Comparison of ENCODE assay signal across 8 mouse cellular contexts in genomic region chr2:29817426-29818232, GRCm38 (mm10). TPM values are rescaled to one million over a fixed set of nuclear protein-coding genes. Genes with fewer than 3 reads are reported as not detected.
DNase-seq lines count a peak whose midpoint lies in the region; ATAC-seq and TF ChIP-seq lines count a peak whose summit lies in the region.

No protein-coding gene starts in this region.

- peak; percentile 83 for DNase-seq in MEL (ENCODE audit: low read depth, low spot score)
- peak; percentile 87 to 90 for DNase-seq in cerebellum, adult 18-20 months
- peak; percentile 85 to 89 for DNase-seq in heart, postnatal 36 days
- DNase-seq in layer of hippocampus, adult 2 months (ENCODE audit: low spot score in 2 of 2), result peak; percentile 87 to 88
- DNase-seq in ovary, postnatal 14 days (ENCODE audit: low spot score), result peak; percentile 81
- peak; percentile 51 to 81 for DNase-seq in thymus, postnatal 10 days (ENCODE audit: low spot score in 2 of 2)

- H3K27me3 ChIP-seq in MEL (ENCODE audit: control insufficient read depth in 1 of 2, insufficient read depth in 2 of 2, low read length in 2 of 2), result no peaks in the 10 kb centered on the region
- H3K27me3 ChIP-seq in forebrain, embryonic 16.5 days (replicated peaks; ENCODE audit: control insufficient read depth, insufficient read depth, low read length), result no peaks in the 10 kb centered on the region
- no peaks in the 10 kb centered on the region for H3K27me3 ChIP-seq in lung, embryonic 16.5 days (ENCODE audit: control insufficient read depth, insufficient read depth, low read depth, low read length)

- H3K79me2 ChIP-seq in MEL (ENCODE audit: control insufficient read depth, insufficient read depth, low read length, poor library complexity), result no peaks in the 10 kb centered on the region

- H3K9me3 ChIP-seq in MEL (replicated peaks; ENCODE audit: insufficient read depth, low read length), result no peaks in the 10 kb centered on the region
- H3K9me3 ChIP-seq in forebrain, embryonic 16.5 days (ENCODE audit: control insufficient read depth, low read length), result no peaks in the 10 kb centered on the region
- H3K9me3 ChIP-seq in lung, embryonic 16.5 days (ENCODE audit: control insufficient read depth, low read length), result no peaks in the 10 kb centered on the region

- peak; percentile 69 for ATAC-seq in forebrain, embryonic 16.5 days
- peak; percentile 70 for ATAC-seq in lung, embryonic 16.5 days (ENCODE audit: low read depth)

- no peaks in the 10 kb centered on the region for H3K36me3 ChIP-seq in MEL (ENCODE audit: control insufficient read depth in 1 of 2, insufficient read depth in 2 of 2, low read length in 2 of 2)
- peaks cover 17% of the 10 kb centered on the region for H3K36me3 ChIP-seq in forebrain, embryonic 16.5 days (ENCODE audit: control insufficient read depth, insufficient read depth)
- H3K36me3 ChIP-seq in lung, embryonic 16.5 days (ENCODE audit: control insufficient read depth, insufficient read depth, low read length), result peaks cover 6% of the 10 kb centered on the region; the same call in 1 of the 2 replicates

- H3K4me1 ChIP-seq in MEL (ENCODE audit: control insufficient read depth in 1 of 2, insufficient read depth in 2 of 2, low read length in 2 of 2), result no peaks in the 10 kb centered on the region
- H3K4me1 ChIP-seq in forebrain, embryonic 16.5 days (replicated peaks; ENCODE audit: control insufficient read depth, insufficient read depth, low read length), result peaks cover 13% of the 10 kb centered on the region
- peaks cover 4% of the 10 kb centered on the region for H3K4me1 ChIP-seq in lung, embryonic 16.5 days (replicated peaks; ENCODE audit: control insufficient read depth, insufficient read depth, low read length)

- TF ChIP-seq RAD21 in MEL (IDR thresholded peaks at IDR 0.05; ENCODE audit: low read depth, low read length), result peak; percentile 86

- H3K9ac ChIP-seq in MEL (ENCODE audit: control insufficient read depth, low read depth, low read length, poor library complexity, severe bottlenecking), result no peak overlapping the region
- H3K9ac ChIP-seq in forebrain, embryonic 16.5 days (replicated peaks; ENCODE audit: low read depth, low read length), result no peak overlapping the region
- H3K9ac ChIP-seq in lung, embryonic 16.5 days (ENCODE audit: low read length), result no peak overlapping the region

- no peak overlapping the region for H3K27ac ChIP-seq in MEL (ENCODE audit: control insufficient read depth, low read depth, low read length)
- peak overlapping the region; percentile 75 for H3K27ac ChIP-seq in forebrain, embryonic 16.5 days (ENCODE audit: low read length)
- H3K27ac ChIP-seq in layer of hippocampus, adult 2 months, result peak overlapping the region; percentile 97
- H3K27ac ChIP-seq in lung, embryonic 16.5 days (ENCODE audit: low read length), result 0 out of 2 replicates have a peak overlapping the region, but pooled peaks have one; percentile 26

- WGBS in forebrain, embryonic 16.5 days, result 38% methylated on average over 8 of the region's 8 CpGs
- WGBS in lung, embryonic 16.5 days, result 29% methylated on average over 8 of the region's 8 CpGs

- TF ChIP-seq POLR2A in MEL (IDR thresholded peaks at IDR 0.05; ENCODE audit: control insufficient read depth in 1 of 2, insufficient read depth in 1 of 2, low read depth in 1 of 2, low read length in 2 of 2, poor library complexity in 1 of 2), result peak in 1 of 2 experiments; percentile 31; a peak in 1 of 4 replicates

- intact Hi-C loops in heart, postnatal 36 days (cut with DNase I), result loop anchor here (2.0 to 5.0 kb wide), 3 partner anchors 41 to 160 kb away; no protein-coding TSS in a partner anchor

- TF ChIP-seq EP300 in MEL (IDR thresholded peaks at IDR 0.05; ENCODE audit: low read depth in 1 of 2, low read length in 2 of 2), result no peak

- H3K4me2 ChIP-seq in forebrain, embryonic 16.5 days (ENCODE audit: low read length), result peak overlapping the region; percentile 40
- H3K4me2 ChIP-seq in lung, embryonic 16.5 days (ENCODE audit: low read depth, low read length), result peak overlapping the region; percentile 46

- peak; percentile 87 to 95 (median 94) for TF ChIP-seq CTCF in MEL (IDR thresholded peaks at IDR 0.05 in 2 of 3, conservative IDR thresholded peaks at IDR 0.05 in 1 of 3; ENCODE audit: control insufficient read depth in 1 of 3, insufficient read depth in 1 of 3, low read depth in 2 of 3, low read length in 3 of 3, poor library complexity in 1 of 3, severe bottlenecking in 1 of 3)
- peak; percentile 87 for TF ChIP-seq CTCF in layer of hippocampus, adult 2 months (conservative IDR thresholded peaks at IDR 0.05)

- no peak overlapping the region for H3K4me3 ChIP-seq in MEL (ENCODE audit: control insufficient read depth in 1 of 2, insufficient read depth in 1 of 2, low read depth in 2 of 2, low read length in 2 of 2)
- no peak overlapping the region for H3K4me3 ChIP-seq in forebrain, embryonic 16.5 days (replicated peaks; ENCODE audit: low read length)
- H3K4me3 ChIP-seq in layer of hippocampus, adult 2 months, result no peak overlapping the region
- 0 out of 2 replicates have a peak overlapping the region, but pooled peaks have one; percentile 2 for H3K4me3 ChIP-seq in lung, embryonic 16.5 days (ENCODE audit: low read length)

TF ChIP-seq in MEL, 35 proteins besides CTCF, POLR2A, EP300 and RAD21:
- TF ChIP-seq USF1 (IDR thresholded peaks at IDR 0.05; ENCODE audit: low read depth, low read length), result no peak
- no peak for TF ChIP-seq TAL1 (IDR thresholded peaks at IDR 0.05; ENCODE audit: low read length)
- TF ChIP-seq TBP (IDR thresholded peaks at IDR 0.05; ENCODE audit: low read depth, low read length), result 0 out of 2 replicates have a peak, but pooled peaks have one; percentile 39
- TF ChIP-seq MYC (IDR thresholded peaks at IDR 0.05; ENCODE audit: low read depth, low read length), result 0 out of 2 replicates have a peak, but pooled peaks have one; percentile 51
- TF ChIP-seq ZC3H11A (IDR thresholded peaks at IDR 0.05; ENCODE audit: low read depth, low read length), result peak; percentile 75
- no peak for TF ChIP-seq USF2 (IDR thresholded peaks at IDR 0.05; ENCODE audit: borderline replicate concordance in 1 of 2, insufficient read depth in 1 of 2, low read depth in 1 of 2, low read length in 2 of 2)
- no peak for TF ChIP-seq MYB (IDR thresholded peaks at IDR 0.05; ENCODE audit: low read depth, low read length)
- 0 out of 2 replicates have a peak, but pooled peaks have one; percentile 51 for TF ChIP-seq MAX (IDR thresholded peaks at IDR 0.05; ENCODE audit: low read length)
- TF ChIP-seq GATA1 (IDR thresholded peaks at IDR 0.05; ENCODE audit: low read depth, low read length), result no peak
- TF ChIP-seq SMC3 (IDR thresholded peaks at IDR 0.05; ENCODE audit: low read depth, low read length), result peak; percentile 89
- TF ChIP-seq RCOR1 (IDR thresholded peaks at IDR 0.05; ENCODE audit: low read depth, low read length), result no peak
- TF ChIP-seq ETS1 (IDR thresholded peaks at IDR 0.05; ENCODE audit: low read depth, low read length), result no peak

RNA-seq across cellular contexts. Expression of gene Urm1, which starts 2.2 kb away (rescaled TPM):
- 76.2 and 90.5 TPM in 2 replicates for total RNA-seq in MEL (2012; rRNA removed)
- polyA plus RNA-seq in MEL (2012; ENCODE audit: insufficient read depth in 1 of 2, insufficient read length in 2 of 2, low read depth in 1 of 2, low replicate concordance in 2 of 2, missing spikeins in 1 of 2), result 100 to 1,000 TPM in 1 of 2 experiments, not detected in 1; 131 TPM
- 18.9 and 20.2 TPM in 2 replicates for polyA plus RNA-seq in forebrain, embryonic 16.5 days (2015; fragmentation: Nextera tagmentation; extraction: Ambion mirVana)
- total RNA-seq in heart, postnatal 36 days (2021), result 10 to 100 TPM; 30.4 to 34.2 TPM
- total RNA-seq in layer of hippocampus, adult 2 months (2021), result 10 to 100 TPM; 43.0 to 48.7 TPM
- 24.8 and 31.0 TPM in 2 replicates for polyA plus RNA-seq in lung, embryonic 16.5 days (2015; fragmentation: Nextera tagmentation; extraction: Ambion mirVana)

RNA-seq across cellular contexts. Expression of gene Slc27a4, which starts 15.2 kb away (rescaled TPM):
- total RNA-seq in MEL (2012; rRNA removed), result 7.9 and 10.9 TPM in 2 replicates
- 10 to 100 TPM in 1 of 2 experiments, not detected in 1; 14.9 TPM for polyA plus RNA-seq in MEL (2012; ENCODE audit: insufficient read depth in 1 of 2, insufficient read length in 2 of 2, low read depth in 1 of 2, low replicate concordance in 2 of 2, missing spikeins in 1 of 2)
- 28.3 and 33.7 TPM in 2 replicates for polyA plus RNA-seq in forebrain, embryonic 16.5 days (2015; fragmentation: Nextera tagmentation; extraction: Ambion mirVana)
- total RNA-seq in heart, postnatal 36 days (2021), result 10 to 100 TPM; 16.2 to 19.3 TPM
- total RNA-seq in layer of hippocampus, adult 2 months (2021), result 10 to 100 TPM; 65.4 to 67.3 TPM
- polyA plus RNA-seq in lung, embryonic 16.5 days (2015; fragmentation: Nextera tagmentation; extraction: Ambion mirVana), result 11.7 and 13.3 TPM in 2 replicates

RNA-seq across cellular contexts. Expression of gene Trub2, which starts 29.3 kb away (rescaled TPM):
- total RNA-seq in MEL (2012; rRNA removed), result 34.8 and 40.9 TPM in 2 replicates
- 10 to 100 TPM in 1 of 2 experiments, not detected in 1; 44.7 TPM for polyA plus RNA-seq in MEL (2012; ENCODE audit: insufficient read depth in 1 of 2, insufficient read length in 2 of 2, low read depth in 1 of 2, low replicate concordance in 2 of 2, missing spikeins in 1 of 2)
- 36.6 and 42.4 TPM in 2 replicates for polyA plus RNA-seq in forebrain, embryonic 16.5 days (2015; fragmentation: Nextera tagmentation; extraction: Ambion mirVana)
- total RNA-seq in heart, postnatal 36 days (2021), result 10 to 100 TPM; 32.5 to 33.1 TPM
- 10 to 100 TPM; 47.7 to 48.6 TPM for total RNA-seq in layer of hippocampus, adult 2 months (2021)
- 33.9 and 38.3 TPM in 2 replicates for polyA plus RNA-seq in lung, embryonic 16.5 days (2015; fragmentation: Nextera tagmentation; extraction: Ambion mirVana)

RNA-seq across cellular contexts. Expression of gene Coq4, which starts 30.3 kb away (rescaled TPM):
- 23.5 and 25.4 TPM in 2 replicates for total RNA-seq in MEL (2012; rRNA removed)
- polyA plus RNA-seq in MEL (2012; ENCODE audit: insufficient read depth in 1 of 2, insufficient read length in 2 of 2, low read depth in 1 of 2, low replicate concordance in 2 of 2, missing spikeins in 1 of 2), result 10 to 100 TPM in 1 of 2 experiments, not detected in 1; 33.2 TPM
- polyA plus RNA-seq in forebrain, embryonic 16.5 days (2015; fragmentation: Nextera tagmentation; extraction: Ambion mirVana), result 29.8 and 35.9 TPM in 2 replicates
- 10 to 100 TPM; 20.2 to 24.3 TPM for total RNA-seq in heart, postnatal 36 days (2021)
- 10 to 100 TPM; 25.8 to 26.5 TPM for total RNA-seq in layer of hippocampus, adult 2 months (2021)
- 28.3 and 29.0 TPM in 2 replicates for polyA plus RNA-seq in lung, embryonic 16.5 days (2015; fragmentation: Nextera tagmentation; extraction: Ambion mirVana)

RNA-seq across cellular contexts. Expression of gene Cercam, which starts 51.3 kb away (rescaled TPM):
- total RNA-seq in MEL (2012; rRNA removed), result 7.5 and 8.8 TPM in 2 replicates
- 10 to 100 TPM in 1 of 2 experiments, not detected in 1; 23.4 TPM for polyA plus RNA-seq in MEL (2012; ENCODE audit: insufficient read depth in 1 of 2, insufficient read length in 2 of 2, low read depth in 1 of 2, low replicate concordance in 2 of 2, missing spikeins in 1 of 2)
- polyA plus RNA-seq in forebrain, embryonic 16.5 days (2015; fragmentation: Nextera tagmentation; extraction: Ambion mirVana), result 7.3 and 8.4 TPM in 2 replicates
- 1 to 10 TPM; 4.4 to 4.9 TPM for total RNA-seq in heart, postnatal 36 days (2021)
- 1 to 10 TPM; 7.9 to 10.0 TPM for total RNA-seq in layer of hippocampus, adult 2 months (2021)
- 14.8 and 17.6 TPM in 2 replicates for polyA plus RNA-seq in lung, embryonic 16.5 days (2015; fragmentation: Nextera tagmentation; extraction: Ambion mirVana)
